Mouse (Mus musculus): ENCODE results near the gene Msh6.

DNA sequence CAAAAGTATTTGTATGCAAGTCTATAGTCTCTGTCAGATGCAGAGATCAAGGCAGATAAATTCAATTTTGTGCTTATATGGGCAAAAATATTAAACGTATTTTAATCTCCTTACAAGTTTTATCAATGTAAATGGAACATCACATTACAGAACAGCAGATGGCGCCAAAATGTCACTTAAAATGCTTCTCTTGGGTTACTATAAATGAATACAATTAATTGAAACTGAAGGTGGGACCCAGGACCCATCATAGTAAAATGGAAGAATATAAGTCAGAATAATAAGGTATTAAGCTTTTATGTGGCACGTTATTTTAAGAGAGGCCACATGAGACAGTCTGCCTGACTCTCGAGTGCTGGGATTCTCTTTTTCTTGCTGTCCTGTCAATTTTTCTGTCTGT is 50.4 kb downstream of the Msh6 start:
- TF ChIP-seq CTCF (conservative IDR thresholded peaks at IDR 0.05; ENCODE audit: insufficient read depth, insufficient read length, low read depth, low read length) (0 out of 2 replicates have a peak, but pooled peaks have one; percentile 8), POLR2A (IDR thresholded peaks at IDR 0.05; ENCODE audit: low read depth, low read length) (no peak)

All from kidney, adult 2 months (tissue).